Mouse (Mus musculus): ENCODE data around the gene Ifngr2. TPM values are rescaled to one million over a fixed set of nuclear protein-coding genes. Genes with fewer than 3 reads are reported as not detected.

The Ifngr2 gene
- total and polyA plus RNA-seq, 2 experiments from 2014 or later: 87.6 to 149 TPM

- H3K36me3 ChIP-seq (replicated peaks; ENCODE audit: control insufficient read depth, insufficient read depth, low read length): no peaks in the 10 kb centered on the region
- peak overlapping the region; percentile 75 for H3K27ac ChIP-seq (ENCODE audit: low read depth)
- 16% methylated on average over 6 of the region's 6 CpGs for WGBS
- ATAC-seq (ENCODE audit: insufficient read depth, low read depth) (peak; percentile 34), DNase-seq (ENCODE audit: low spot score) (no peak)
- H3K9ac ChIP-seq (replicated peaks; ENCODE audit: low read depth, low read length): no peak overlapping the region
- H3K4me2 ChIP-seq (ENCODE audit: low read depth, low read length): peak overlapping the region; percentile 6; the same call in 1 of the 2 replicates
- H3K4me3 ChIP-seq (ENCODE audit: low read depth, low read length): no peak overlapping the region
- H3K9me3 ChIP-seq (replicated peaks; ENCODE audit: control insufficient read depth, low read length): no peaks in the 10 kb centered on the region
- no peak for TF ChIP-seq CTCF (IDR thresholded peaks at IDR 0.05; ENCODE audit: low read depth)
- TF ChIP-seq EP300 (IDR thresholded peaks at IDR 0.05; ENCODE audit: low read depth): no peak
- H3K4me1 ChIP-seq (ENCODE audit: control insufficient read depth, insufficient read depth): peaks cover 41% of the 10 kb centered on the region
- no peaks in the 10 kb centered on the region for H3K27me3 ChIP-seq (ENCODE audit: control insufficient read depth, insufficient read depth, low read length)
Observed at GRCm38 (mm10) chr16:91531856-91532255, 15.0 kb upstream of the Ifngr2 start.

GRCm38 (mm10) chr16:91532429-91532828, 14.4 kb upstream of the Ifngr2 start:
- TF ChIP-seq CTCF (IDR thresholded peaks at IDR 0.05; ENCODE audit: low read depth) (no peak), EP300 (IDR thresholded peaks at IDR 0.05; ENCODE audit: low read depth) (no peak)
- Histone ChIP-seq H3K27me3 (ENCODE audit: control insufficient read depth, insufficient read depth, low read length) (no peaks in the 10 kb centered on the region), H3K9ac (replicated peaks; ENCODE audit: low read depth, low read length) (no peak overlapping the region), H3K4me3 (ENCODE audit: low read depth, low read length) (no peak overlapping the region), H3K9me3 (replicated peaks; ENCODE audit: control insufficient read depth, low read length) (no peaks in the 10 kb centered on the region), H3K4me2 (ENCODE audit: low read depth, low read length) (peak overlapping the region; percentile 6; the same call in 1 of the 2 replicates), H3K4me1 (ENCODE audit: control insufficient read depth, insufficient read depth) (peaks cover 47% of the 10 kb centered on the region), H3K36me3 (replicated peaks; ENCODE audit: control insufficient read depth, insufficient read depth, low read length) (no peaks in the 10 kb centered on the region), H3K27ac (ENCODE audit: low read depth) (peak overlapping the region; percentile 75)
- WGBS: 51% methylated on average over 2 of the region's 2 CpGs
- DNase-seq (ENCODE audit: low spot score): no peak
- no peak for ATAC-seq (ENCODE audit: insufficient read depth, low read depth)

- TF ChIP-seq CTCF (IDR thresholded peaks at IDR 0.05; ENCODE audit: low read depth): no peak
- TF ChIP-seq EP300 (IDR thresholded peaks at IDR 0.05; ENCODE audit: low read depth): no peak
- 34% methylated on average over 23 of the region's 23 CpGs for WGBS
- peaks cover 56% of the 10 kb centered on the region for H3K4me1 ChIP-seq (ENCODE audit: control insufficient read depth, insufficient read depth)
- no peak overlapping the region for H3K9ac ChIP-seq (replicated peaks; ENCODE audit: low read depth, low read length)
- no peaks in the 10 kb centered on the region for H3K36me3 ChIP-seq (replicated peaks; ENCODE audit: control insufficient read depth, insufficient read depth, low read length)
- DNase-seq (ENCODE audit: low spot score) (no peak), ATAC-seq (ENCODE audit: insufficient read depth, low read depth) (no peak)
- H3K27me3 ChIP-seq (ENCODE audit: control insufficient read depth, insufficient read depth, low read length): no peaks in the 10 kb centered on the region
- no peaks in the 10 kb centered on the region for H3K9me3 ChIP-seq (replicated peaks; ENCODE audit: control insufficient read depth, low read length)
- H3K4me2 ChIP-seq (ENCODE audit: low read depth, low read length): peak overlapping the region; percentile 29; the same call in 1 of the 2 replicates
- no peak overlapping the region for H3K4me3 ChIP-seq (ENCODE audit: low read depth, low read length)
- H3K27ac ChIP-seq (ENCODE audit: low read depth): 0 out of 2 replicates have a peak overlapping the region, but pooled peaks have one; percentile 75
Observed at GRCm38 (mm10) chr16:91533097-91534001, 13.5 kb upstream of the Ifngr2 start.

GRCm38 (mm10) chr16:91534477-91534876, 12.4 kb upstream of the Ifngr2 start:
- TF ChIP-seq EP300 (IDR thresholded peaks at IDR 0.05; ENCODE audit: low read depth) (no peak), CTCF (IDR thresholded peaks at IDR 0.05; ENCODE audit: low read depth) (no peak)
- Histone ChIP-seq H3K4me2 (ENCODE audit: low read depth, low read length) (no peak overlapping the region), H3K36me3 (replicated peaks; ENCODE audit: control insufficient read depth, insufficient read depth, low read length) (no peaks in the 10 kb centered on the region), H3K27me3 (ENCODE audit: control insufficient read depth, insufficient read depth, low read length) (no peaks in the 10 kb centered on the region), H3K9ac (replicated peaks; ENCODE audit: low read depth, low read length) (no peak overlapping the region), H3K27ac (ENCODE audit: low read depth) (no peak overlapping the region), H3K4me1 (ENCODE audit: control insufficient read depth, insufficient read depth) (peaks cover 63% of the 10 kb centered on the region), H3K9me3 (replicated peaks; ENCODE audit: control insufficient read depth, low read length) (no peaks in the 10 kb centered on the region), H3K4me3 (ENCODE audit: low read depth, low read length) (no peak overlapping the region)
- DNase-seq (ENCODE audit: low spot score) (peak; percentile 93), ATAC-seq (ENCODE audit: insufficient read depth, low read depth) (peak; percentile 78)
- 58% methylated on average over 13 of the region's 13 CpGs for whole genome bisulfite sequencing

- TF ChIP-seq CTCF (IDR thresholded peaks at IDR 0.05; ENCODE audit: low read depth) (no peak), EP300 (IDR thresholded peaks at IDR 0.05; ENCODE audit: low read depth) (no peak)
- Histone ChIP-seq H3K4me3 (ENCODE audit: low read depth, low read length) (no peak overlapping the region), H3K4me1 (ENCODE audit: control insufficient read depth, insufficient read depth) (peaks cover 63% of the 10 kb centered on the region), H3K9ac (replicated peaks; ENCODE audit: low read depth, low read length) (no peak overlapping the region), H3K36me3 (replicated peaks; ENCODE audit: control insufficient read depth, insufficient read depth, low read length) (no peaks in the 10 kb centered on the region), H3K27ac (ENCODE audit: low read depth) (no peak overlapping the region), H3K9me3 (replicated peaks; ENCODE audit: control insufficient read depth, low read length) (no peaks in the 10 kb centered on the region), H3K27me3 (ENCODE audit: control insufficient read depth, insufficient read depth, low read length) (no peaks in the 10 kb centered on the region), H3K4me2 (ENCODE audit: low read depth, low read length) (no peak overlapping the region)
- ATAC-seq (ENCODE audit: insufficient read depth, low read depth): no peak
- DNase-seq (ENCODE audit: low spot score): no peak
- 61% methylated on average over 6 of the region's 6 CpGs for WGBS
Observed at GRCm38 (mm10) chr16:91534888-91535287, 12.0 kb upstream of the Ifngr2 start.

Data from heart, postnatal 0 days (tissue).